Comparison of ENCODE assay signal across 20 mouse cellular contexts in the genomic region with DNA sequence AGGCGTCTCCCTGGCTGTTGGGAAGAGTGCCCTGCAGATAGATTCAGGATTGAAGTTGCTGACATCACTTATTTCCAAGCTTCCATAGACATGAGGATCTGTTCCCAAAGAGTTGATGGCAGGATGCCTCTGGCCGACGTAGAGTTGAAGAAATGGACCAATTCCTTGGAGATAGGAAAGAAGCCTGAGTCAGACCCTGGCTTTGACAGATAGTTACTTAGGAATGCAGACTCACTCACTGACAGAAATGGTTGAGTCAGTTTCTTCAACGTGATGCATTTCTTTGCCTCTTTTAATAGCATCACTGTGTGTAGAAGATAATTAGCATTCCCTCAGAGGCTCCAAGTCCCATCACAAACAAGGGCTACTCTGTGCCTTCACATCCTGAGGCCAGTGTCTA.
"Had no signal": no experiment of that assay in that cellular context is flagged by ENCODE, and none has a peak within 500 bp of the region (broad histone marks: within the 10 kb centered on the region; RNA-seq: fewer than 3 reads in every experiment).

No protein-coding gene starts in this region.

- H3K9me3 ChIP-seq: lung, embryonic 15.5 days; midbrain, embryonic 12.5 days; midbrain, embryonic 15.5 days; neural tube, embryonic 12.5 days; neural tube, embryonic 15.5 days had no signal

- DNase-seq: kidney, adult 2 months; kidney, postnatal 10 days; kidney, postnatal 36 days; layer of hippocampus, postnatal 36 days; lung, adult 18-20 months; lung, postnatal 10 days; lung, postnatal 36 days; retina, postnatal 1 day; right cerebral cortex, postnatal 25 days; spleen, adult 18-20 months; thymus, adult 18-20 months; thymus, postnatal 36 days had no signal

- H3K4me1 ChIP-seq: lung, embryonic 15.5 days; midbrain, embryonic 12.5 days; midbrain, embryonic 15.5 days; neural tube, embryonic 12.5 days; neural tube, embryonic 15.5 days had no signal

- ATAC-seq: midbrain, embryonic 15.5 days had no signal

- H3K9ac ChIP-seq: liver, embryonic 14.5 days; lung, embryonic 15.5 days; midbrain, embryonic 12.5 days; midbrain, embryonic 15.5 days; neural tube, embryonic 12.5 days; neural tube, embryonic 15.5 days had no signal

- H3K27me3 ChIP-seq: lung, embryonic 15.5 days; midbrain, embryonic 12.5 days; midbrain, embryonic 15.5 days; neural tube, embryonic 12.5 days; neural tube, embryonic 15.5 days had no signal

- H3K4me3 ChIP-seq: left cerebral cortex, adult 2 months; lung, embryonic 15.5 days; midbrain, embryonic 12.5 days; midbrain, embryonic 15.5 days; neural tube, embryonic 12.5 days; neural tube, embryonic 15.5 days had no signal

- H3K27ac ChIP-seq: left cerebral cortex, adult 2 months; liver, embryonic 14.5 days; lung, embryonic 15.5 days; midbrain, embryonic 12.5 days; midbrain, embryonic 15.5 days; neural tube, embryonic 12.5 days; neural tube, embryonic 15.5 days had no signal

- H3K4me2 ChIP-seq: liver, embryonic 11.5 days; lung, embryonic 15.5 days; midbrain, embryonic 12.5 days; midbrain, embryonic 15.5 days; neural tube, embryonic 12.5 days; neural tube, embryonic 15.5 days had no signal
